Comparison of ENCODE assay signal across 13 mouse cellular contexts in the genomic region with DNA sequence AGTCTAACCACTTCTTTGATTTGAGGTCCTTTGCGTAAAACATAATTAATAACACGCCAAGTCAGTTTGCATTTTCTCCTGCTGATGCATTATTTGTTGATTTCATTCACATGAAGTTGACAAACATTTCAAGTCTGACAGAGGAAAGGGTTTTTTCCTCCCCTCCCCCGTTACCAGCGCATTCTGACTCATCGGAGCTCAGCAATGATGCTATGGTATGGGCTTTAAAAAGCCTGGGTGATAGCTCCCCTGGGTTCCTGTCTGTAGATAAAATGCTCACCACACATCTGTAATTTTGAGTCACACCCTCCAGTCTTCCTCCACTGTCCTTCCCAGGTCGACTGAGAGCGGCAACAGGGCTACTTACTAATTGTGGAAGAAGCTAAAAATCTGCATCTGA.
"Had no signal": no experiment of that assay in that cellular context is flagged by ENCODE, and none has a peak within 500 bp of the region (broad histone marks: within the 10 kb centered on the region; RNA-seq: fewer than 3 reads in every experiment).

No protein-coding gene starts in this region.

- DNase-seq: kidney, adult 18-20 months; kidney, adult 9 months; kidney, postnatal 14 days; kidney, postnatal 4 days; layer of hippocampus, adult 9-11 months; liver; lung, adult 18-20 months; lung, postnatal 10 days; lung, postnatal 36 days; thymus, postnatal 25 days had no signal

- ATAC-seq: liver, embryonic 12.5 days; midbrain, embryonic 13.5 days; midbrain, embryonic 16.5 days had no signal
